Mouse (Mus musculus) adipose tissue, adult 10 weeks (tissue): ENCODE measurements around the gene Pramel6. TPM values are rescaled to one million over a fixed set of nuclear protein-coding genes. Genes with fewer than 3 reads are reported as not detected.

Experiments used
- polyA plus RNA-seq: library from polyadenylated mRNA; stranded (reverse); fragments of 350-450 nt; fragmentation: Illumina TruSeq; extraction: RNeasy Lipid Tissue Mini Kit (QIAGEN cat#74804); gene quantifications from one replicate; pipeline ENCODE4 v1.2.3, GENCODE M21; 2014; ENCODE audit warnings: low read depth, low replicate concordance

Pramel6 gene
- polyA plus RNA-seq, result not detected

GRCm38 (mm10) chr2:87506265-87506664 lies at the start of gene Pramel6:
Pramel6 (plus strand) TSS chr2:87506565.

DNA sequence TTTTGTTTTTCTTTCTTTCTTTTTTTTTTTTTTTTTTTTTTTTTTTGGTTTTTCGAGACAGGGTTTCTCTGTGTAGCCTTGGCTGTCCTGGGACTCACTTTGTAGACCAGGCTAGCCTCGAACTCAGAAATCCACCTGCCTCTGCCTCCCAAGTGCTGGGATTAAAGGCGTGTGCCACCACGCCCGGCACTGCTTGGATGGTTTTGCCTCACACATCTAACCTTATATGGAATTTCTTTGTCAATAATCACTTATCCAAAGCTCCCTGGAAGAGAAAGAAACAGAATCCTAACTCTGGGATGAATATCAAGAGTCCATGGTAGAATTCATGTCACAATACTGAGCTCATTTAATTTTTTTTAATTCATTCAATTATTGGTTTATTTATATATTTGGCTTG lies 9.4 kb upstream of the Pramel6 start, which contains the start of gene Pramel7:
Gene Pramel7 (minus strand): TSS at position 101 of the 400 bp plus-strand sequence.

GRCm38 (mm10) chr2:87531496-87531895 lies 25.1 kb downstream of the Pramel6 start, which contains the start of gene Olfr153:
Olfr153 (plus strand) TSS chr2:87531796.

GRCm38 (mm10) chr2:87545442-87545841 lies 39.1 kb downstream of the Pramel6 start, which contains the start of gene Olfr1128:
Olfr1128 (minus strand) TSS chr2:87545542.

Other genes starting within 250 kb of the Pramel6 start
- gene Olfr1116, start 239.0 kb upstream of the Pramel6 start, polyA plus RNA-seq, result not detected
- gene Olfr1118, start 199.0 kb upstream of the Pramel6 start, polyA plus RNA-seq, result not detected
- not detected for gene Olfr1120, start 151.8 kb upstream of the Pramel6 start, polyA plus RNA-seq
- not detected for gene Olfr1121, start 136.7 kb upstream of the Pramel6 start, polyA plus RNA-seq
- not detected for gene Olfr1122, start 120.7 kb upstream of the Pramel6 start, polyA plus RNA-seq
- gene Olfr1123, start 89.9 kb upstream of the Pramel6 start, polyA plus RNA-seq, result not detected
- gene Olfr1124, start 76.3 kb upstream of the Pramel6 start, polyA plus RNA-seq, result not detected
- not detected for gene Olfr1126, start 52.6 kb upstream of the Pramel6 start, polyA plus RNA-seq
- gene Pramel7, start 9.5 kb upstream of the Pramel6 start, polyA plus RNA-seq, result not detected
- gene Olfr153, start 25.2 kb downstream of the Pramel6 start, polyA plus RNA-seq, result not detected
- gene Olfr1128, start 39.0 kb downstream of the Pramel6 start, polyA plus RNA-seq, result not detected
- gene Olfr1129, start 67.3 kb downstream of the Pramel6 start, polyA plus RNA-seq, result not detected
- not detected for gene Olfr1130, start 99.6 kb downstream of the Pramel6 start, polyA plus RNA-seq
- gene Olfr1131, start 120.5 kb downstream of the Pramel6 start, polyA plus RNA-seq, result not detected
- not detected for gene Olfr1132, start 131.0 kb downstream of the Pramel6 start, polyA plus RNA-seq
- gene Olfr1133, start 140.8 kb downstream of the Pramel6 start, polyA plus RNA-seq, result not detected
- gene Olfr1134, start 151.9 kb downstream of the Pramel6 start, polyA plus RNA-seq, result not detected
- gene Olfr1135, start 167.1 kb downstream of the Pramel6 start, polyA plus RNA-seq, result not detected
- gene Olfr1136, start 187.4 kb downstream of the Pramel6 start, polyA plus RNA-seq, result not detected
- gene Olfr1137, start 206.6 kb downstream of the Pramel6 start, polyA plus RNA-seq, result not detected
- gene Olfr1138, start 233.4 kb downstream of the Pramel6 start, polyA plus RNA-seq, result not detected
- not detected for gene Olfr1140, start 237.2 kb downstream of the Pramel6 start, polyA plus RNA-seq
- not detected for gene Olfr1141, start 247.4 kb downstream of the Pramel6 start, polyA plus RNA-seq